Mouse (Mus musculus): ENCODE data around the gene Wdr93. TPM values are rescaled to one million over a fixed set of nuclear protein-coding genes. Genes with fewer than 3 reads are reported as not detected.
"Not testable (repeated sequence)": the region's sequence is repeated elsewhere in the genome, so short reads cannot be mapped to it uniquely, and the experiment has no call there.

The Wdr93 gene
- polyA plus RNA-seq, 1 experiment from 2014 or later = 0.52 TPM

DNA sequence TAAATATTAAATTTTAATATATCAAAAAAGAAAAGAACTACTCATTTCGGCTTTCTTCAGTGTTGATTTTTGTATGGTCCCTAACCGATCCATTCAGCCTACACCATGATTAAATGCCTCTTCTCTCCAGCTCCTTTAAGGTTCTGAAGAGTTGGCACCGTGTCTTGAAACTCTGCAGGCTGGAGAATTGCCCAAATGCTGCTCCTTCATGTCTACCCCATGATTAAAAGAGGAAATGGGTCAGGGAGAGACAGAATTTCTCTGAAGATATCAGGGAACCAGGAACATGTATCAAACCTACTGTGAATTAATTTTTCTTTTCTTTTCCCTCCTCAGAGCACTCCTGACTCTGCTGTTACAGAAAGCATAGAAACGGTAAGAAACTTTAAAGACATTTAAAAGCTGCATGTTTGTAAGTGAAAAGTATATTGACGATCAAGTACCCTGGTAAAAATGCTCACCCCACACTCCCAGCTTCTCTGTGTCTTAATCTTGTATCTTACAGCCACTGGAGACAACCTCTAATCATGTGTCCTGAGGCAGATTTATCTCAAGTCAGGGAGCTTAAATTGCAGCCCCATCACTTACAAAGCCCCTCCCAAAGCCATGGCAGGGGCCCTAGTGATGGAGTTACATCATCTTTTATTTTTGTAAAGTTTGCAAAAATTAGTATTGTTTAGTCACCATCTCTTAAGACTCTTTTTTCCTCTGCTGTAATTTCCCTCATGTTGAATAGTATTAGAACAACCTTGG is 18.3 kb downstream of the Wdr93 start:
- no peak for DNase-seq (ENCODE audit: low spot score)
- H3K4me3 ChIP-seq = no peak overlapping the region
- H3K4me1 ChIP-seq (replicated peaks) = no peaks in the 10 kb centered on the region; the same call in 1 of the 2 replicates
- no peaks in the 10 kb centered on the region for H3K36me3 ChIP-seq
- WGBS = 88% methylated on average over 5 of the region's 5 CpGs
- no peaks in the 10 kb centered on the region for H3K27me3 ChIP-seq (ENCODE audit: insufficient read depth, poor library complexity, severe bottlenecking)
- no peak overlapping the region for H3K27ac ChIP-seq
- no peaks in the 10 kb centered on the region for H3K9me3 ChIP-seq

DNA sequence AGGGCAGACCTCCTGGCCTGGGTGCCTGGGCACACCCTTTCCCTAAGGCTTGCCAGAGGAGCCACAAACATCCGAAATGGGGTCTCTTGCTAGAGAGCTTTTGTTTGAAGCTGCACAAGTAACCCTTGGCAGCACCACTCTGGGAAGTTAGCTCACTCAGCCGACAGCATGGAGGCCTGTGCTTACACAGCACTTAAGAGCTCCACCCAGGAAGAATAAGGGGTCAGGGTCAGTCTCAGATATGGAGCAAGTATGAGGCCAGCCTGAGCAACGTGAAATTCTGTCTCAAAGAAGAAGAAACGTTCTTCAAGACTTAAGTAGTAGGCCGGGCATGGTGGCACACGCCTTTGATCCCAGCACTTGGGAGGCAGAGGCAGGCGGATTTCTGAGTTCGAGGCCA is 19.1 kb downstream of the Wdr93 start:
- Histone ChIP-seq H3K27me3 (ENCODE audit: insufficient read depth, poor library complexity, severe bottlenecking) (no peaks in the 10 kb centered on the region), H3K36me3 (no peaks in the 10 kb centered on the region), H3K4me1 (replicated peaks) (no peaks in the 10 kb centered on the region; the same call in 1 of the 2 replicates), H3K27ac (no peak overlapping the region), H3K4me3 (no peak overlapping the region), H3K9me3 (no peaks in the 10 kb centered on the region)
- WGBS = 83% methylated on average over 8 of the region's 8 CpGs
- DNase-seq (ENCODE audit: low spot score) = no peak

DNA sequence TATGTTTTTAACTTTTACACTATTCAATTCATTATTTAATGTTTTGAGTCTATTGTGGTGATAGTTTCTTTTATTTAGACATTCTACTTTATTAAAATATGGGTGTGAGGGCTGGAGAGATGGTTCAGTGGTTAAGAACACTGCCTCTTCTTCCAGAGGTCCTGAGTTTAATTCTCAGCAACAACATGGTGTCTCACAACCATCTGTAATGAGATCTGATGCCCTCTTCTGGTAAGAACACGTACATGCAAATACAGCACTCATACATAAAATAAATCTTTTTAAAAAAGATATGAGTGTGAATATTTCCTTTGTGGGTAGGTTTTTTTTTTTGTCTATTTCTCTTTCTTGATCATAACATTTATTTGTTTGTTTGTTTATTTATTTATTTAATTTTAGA is 23.0 kb downstream of the Wdr93 start:
- Histone ChIP-seq H3K36me3 (no peaks in the 10 kb centered on the region), H3K9me3 (no peaks in the 10 kb centered on the region), H3K27me3 (ENCODE audit: insufficient read depth, poor library complexity, severe bottlenecking) (no peaks in the 10 kb centered on the region; the same call in 1 of the 2 replicates), H3K27ac (no peak overlapping the region), H3K4me3 (no peak overlapping the region), H3K4me1 (replicated peaks) (no peaks in the 10 kb centered on the region; the same call in 1 of the 2 replicates)
- WGBS = 45% methylated on average over 1 of the region's 1 CpGs
- DNase-seq (ENCODE audit: low spot score) = no peak

DNA sequence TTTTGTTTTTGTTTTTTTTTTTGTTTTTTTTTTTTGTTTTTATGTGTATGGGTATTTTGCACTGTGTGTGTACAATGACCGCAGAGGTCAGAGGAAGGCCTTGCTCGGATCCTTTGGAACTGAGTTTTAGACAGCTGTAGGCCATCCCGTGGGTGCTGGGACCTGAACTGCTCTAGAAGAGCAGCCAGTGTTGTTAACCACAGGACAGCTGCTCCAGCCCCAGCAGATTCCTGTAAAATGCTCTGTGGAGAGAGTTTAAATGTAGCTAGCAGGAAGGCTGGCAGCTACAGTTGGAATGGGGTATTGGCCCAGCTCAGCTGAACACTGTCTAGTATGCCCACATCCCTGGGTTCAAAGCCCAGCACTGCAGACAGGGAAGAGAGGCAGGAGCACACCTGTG is 26.7 kb downstream of the Wdr93 start:
- no peak for DNase-seq (ENCODE audit: low spot score)
- no peak overlapping the region for H3K4me3 ChIP-seq
- H3K4me1 ChIP-seq (replicated peaks) = peaks cover 14% of the 10 kb centered on the region
- H3K36me3 ChIP-seq = no peaks in the 10 kb centered on the region
- WGBS = 87% methylated on average over 3 of the region's 3 CpGs
- H3K9me3 ChIP-seq = no peaks in the 10 kb centered on the region
- H3K27me3 ChIP-seq (ENCODE audit: insufficient read depth, poor library complexity, severe bottlenecking) = no peaks in the 10 kb centered on the region; the same call in 1 of the 2 replicates
- no peak overlapping the region for H3K27ac ChIP-seq

DNA sequence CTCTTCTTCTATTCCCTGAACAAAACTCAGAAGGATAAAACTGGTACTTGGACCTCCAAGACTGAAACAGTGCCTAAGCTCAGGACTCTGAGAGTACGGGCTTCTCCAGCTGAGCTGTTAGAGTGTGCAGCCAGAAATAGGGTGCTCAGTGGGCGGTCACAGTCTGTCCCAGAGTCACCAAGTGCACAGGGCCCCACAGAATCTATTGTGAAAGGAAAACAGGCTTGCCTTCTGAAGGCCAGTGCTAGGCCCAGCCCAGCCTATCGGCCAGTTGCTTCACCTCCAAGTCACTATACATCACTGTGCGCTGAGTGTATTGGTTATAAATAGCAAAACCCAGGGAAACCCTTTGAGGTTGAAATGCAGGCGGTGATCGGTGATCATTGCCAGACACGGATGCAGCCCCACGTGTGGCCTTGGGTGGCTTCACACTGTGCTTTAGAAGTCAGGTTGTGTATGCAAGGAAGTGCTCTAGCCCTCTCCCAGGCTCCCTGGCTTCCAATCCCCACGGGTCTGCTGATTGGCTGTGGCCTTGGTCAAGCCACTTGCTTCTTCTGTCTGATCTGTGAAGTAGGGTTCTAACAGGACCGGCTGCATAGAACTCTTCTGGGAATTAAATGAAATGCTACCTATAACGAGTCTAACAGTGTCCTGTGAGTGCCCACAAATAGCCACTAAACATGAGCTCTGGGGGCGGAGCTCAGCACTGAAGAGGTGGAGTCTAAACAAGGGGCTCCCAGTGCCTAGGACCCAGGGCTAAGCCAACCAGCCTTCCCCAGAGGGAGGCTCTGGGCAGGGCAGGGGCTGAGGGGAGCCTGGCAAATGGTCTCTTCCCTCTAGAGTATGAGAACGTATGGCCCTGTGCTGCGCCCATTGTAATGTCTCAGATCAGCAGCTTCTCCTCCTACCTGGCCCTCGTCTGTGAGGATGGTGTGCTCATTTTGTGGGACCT is 28.9 kb downstream of the Wdr93 start:
- Histone ChIP-seq H3K36me3 (no peaks in the 10 kb centered on the region), H3K27ac (no peak overlapping the region), H3K9me3 (no peaks in the 10 kb centered on the region), H3K4me1 (replicated peaks) (peaks cover 14% of the 10 kb centered on the region), H3K4me3 (no peak overlapping the region), H3K27me3 (ENCODE audit: insufficient read depth, poor library complexity, severe bottlenecking) (no peaks in the 10 kb centered on the region; the same call in 1 of the 2 replicates)
- no peak for DNase-seq (ENCODE audit: low spot score)
- WGBS = 45% methylated on average over 15 of the region's 15 CpGs

DNA sequence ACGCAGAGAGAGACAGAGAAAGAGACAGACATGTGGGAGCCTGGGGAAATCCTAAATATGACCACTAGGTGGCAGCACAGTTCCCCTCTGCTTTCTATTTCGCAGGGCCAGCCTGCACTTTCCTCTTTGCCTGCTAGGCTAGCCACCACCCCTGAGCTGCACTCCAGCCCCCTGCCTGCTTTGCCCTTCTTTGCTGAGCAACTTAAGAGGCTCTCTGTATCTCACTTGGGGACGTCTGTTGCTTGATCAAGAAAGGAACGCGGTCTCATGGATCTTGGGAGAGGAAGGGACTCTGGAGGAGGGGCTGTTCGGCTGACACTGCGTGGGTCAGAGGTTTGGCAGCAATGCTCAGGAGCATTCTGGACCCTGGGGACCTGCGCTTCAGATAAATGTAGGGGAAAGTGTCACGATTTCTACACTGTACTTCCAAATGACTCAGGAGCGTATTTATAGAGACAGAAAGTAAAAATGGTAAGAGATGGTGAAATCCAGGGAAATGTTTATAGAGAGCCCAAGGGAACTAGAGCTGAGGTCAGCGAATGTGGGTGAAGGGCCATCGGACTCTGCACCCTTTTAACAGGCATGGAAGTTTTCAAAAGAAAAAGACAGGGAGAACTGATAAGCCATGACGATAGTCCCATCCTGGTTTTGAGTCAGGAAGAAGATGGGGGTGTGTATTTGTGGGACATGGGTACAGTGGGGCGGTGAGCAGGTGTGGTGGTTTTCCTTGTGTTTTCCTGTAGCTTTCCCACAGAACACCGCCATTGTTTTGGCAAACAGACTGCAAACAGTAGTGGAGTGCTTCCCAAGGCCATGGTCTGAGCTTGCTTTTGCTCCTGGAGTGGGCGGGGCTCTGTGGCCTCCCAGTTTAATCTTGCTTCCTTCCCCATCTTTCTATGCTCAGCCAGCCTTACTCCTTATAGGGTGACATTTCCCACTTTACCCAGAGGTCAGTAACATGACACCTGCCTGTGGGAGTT is 38.0 kb downstream of the Wdr93 start:
- H3K27ac ChIP-seq = no peak overlapping the region
- no peaks in the 10 kb centered on the region for H3K9me3 ChIP-seq
- H3K36me3 ChIP-seq = no peaks in the 10 kb centered on the region
- DNase-seq (ENCODE audit: low spot score) = peak; percentile 81
- H3K4me1 ChIP-seq (replicated peaks) = peaks cover 12% of the 10 kb centered on the region; the same call in 1 of the 2 replicates
- H3K4me3 ChIP-seq = peak overlapping the region; percentile 16
- H3K27me3 ChIP-seq (ENCODE audit: insufficient read depth, poor library complexity, severe bottlenecking) = no peaks in the 10 kb centered on the region
- WGBS = 29% methylated on average over 16 of the region's 16 CpGs

DNA sequence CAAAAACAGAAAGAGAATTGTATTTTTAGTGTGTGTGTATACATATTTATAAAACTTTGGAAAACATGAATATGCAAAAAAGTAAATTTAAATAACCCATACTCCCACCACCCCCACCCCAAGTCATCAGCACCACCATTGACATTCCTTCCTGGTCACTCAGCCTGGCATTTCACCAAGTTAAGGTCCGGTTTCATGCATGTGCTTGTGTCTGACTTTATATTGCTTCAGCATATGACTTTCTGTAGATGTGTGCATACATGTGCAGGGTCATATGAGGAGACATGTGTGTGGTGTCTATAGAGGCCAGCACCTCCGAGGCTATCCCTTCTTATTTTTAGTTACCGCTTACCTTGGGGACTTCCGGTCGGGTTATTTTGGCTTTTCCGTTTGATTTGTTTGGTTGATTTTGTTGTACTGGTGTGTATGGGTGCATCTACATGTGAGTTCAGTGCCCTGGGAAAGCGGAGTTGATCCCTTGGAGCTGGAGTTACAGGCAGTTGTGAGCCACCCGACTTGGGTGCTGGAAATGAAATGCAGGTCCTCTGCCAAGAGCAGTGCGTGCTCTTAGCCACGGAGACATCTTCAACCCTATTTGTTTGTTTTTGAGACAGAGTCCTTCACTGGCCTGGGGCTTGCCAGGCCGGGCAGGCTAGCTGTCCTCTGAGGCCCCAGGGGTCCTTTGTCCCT is 39.0 kb downstream of the Wdr93 start:
- Histone ChIP-seq H3K27me3 (ENCODE audit: insufficient read depth, poor library complexity, severe bottlenecking) (peaks cover 6% of the 10 kb centered on the region), H3K36me3 (no peaks in the 10 kb centered on the region), H3K27ac (no peak overlapping the region), H3K4me3 (no peak overlapping the region), H3K9me3 (no peaks in the 10 kb centered on the region), H3K4me1 (replicated peaks) (peaks cover 12% of the 10 kb centered on the region; the same call in 1 of the 2 replicates)
- WGBS = 78% methylated on average over 11 of the region's 11 CpGs
- DNase-seq (ENCODE audit: low spot score) = no peak

DNA sequence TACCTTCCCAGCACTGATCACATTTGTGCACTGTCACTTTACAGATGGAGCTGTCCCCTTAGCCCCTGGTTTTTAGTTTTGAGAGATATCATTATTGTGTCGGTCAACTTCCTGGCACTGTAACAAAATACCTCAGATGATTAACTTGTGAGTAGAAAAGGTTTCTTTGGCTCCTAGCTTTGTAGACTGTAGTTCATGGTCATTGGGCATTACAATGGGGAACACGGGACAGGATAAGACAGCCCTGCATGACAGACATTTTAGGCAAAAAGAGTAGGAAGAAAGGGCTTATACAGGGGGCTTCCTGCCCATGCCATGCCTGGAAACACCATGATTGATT is 39.5 kb downstream of the Wdr93 start:
- peaks cover 11% of the 10 kb centered on the region for H3K27me3 ChIP-seq (ENCODE audit: insufficient read depth, poor library complexity, severe bottlenecking)
- WGBS = 78% methylated on average over 2 of the region's 2 CpGs
- peaks cover 12% of the 10 kb centered on the region; the same call in 1 of the 2 replicates for H3K4me1 ChIP-seq (replicated peaks)
- DNase-seq (ENCODE audit: low spot score) = no peak
- H3K9me3 ChIP-seq = no peaks in the 10 kb centered on the region
- no peak overlapping the region for H3K27ac ChIP-seq
- no peaks in the 10 kb centered on the region for H3K36me3 ChIP-seq
- H3K4me3 ChIP-seq = no peak overlapping the region

DNA sequence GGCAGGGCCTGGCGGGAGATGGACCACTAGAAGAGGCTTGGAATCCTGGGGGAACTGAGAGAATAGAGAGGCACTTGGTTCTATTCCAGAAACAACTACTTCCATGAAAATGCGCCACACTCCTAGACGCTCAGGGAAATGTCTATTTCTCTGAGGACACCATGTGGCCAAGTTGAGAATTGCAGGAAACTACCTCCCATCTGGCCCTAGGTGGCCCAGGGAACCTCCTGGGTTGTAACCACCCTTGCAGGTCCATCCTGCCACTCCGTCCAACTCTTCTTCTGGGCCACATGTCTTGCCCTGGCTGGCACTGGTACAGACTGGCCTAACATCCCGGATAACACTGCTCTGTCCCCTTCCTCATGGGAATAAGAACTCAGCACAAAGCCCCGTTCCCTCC is 43.3 kb downstream of the Wdr93 start:
- no peak overlapping the region for H3K4me3 ChIP-seq
- H3K27me3 ChIP-seq (ENCODE audit: insufficient read depth, poor library complexity, severe bottlenecking) = peaks cover 44% of the 10 kb centered on the region
- H3K9me3 ChIP-seq = no peaks in the 10 kb centered on the region
- no peaks in the 10 kb centered on the region for H3K36me3 ChIP-seq
- DNase-seq (ENCODE audit: low spot score) = peak; percentile 65
- WGBS = 24% methylated on average over 6 of the region's 6 CpGs
- no peak overlapping the region for H3K27ac ChIP-seq
- H3K4me1 ChIP-seq (replicated peaks) = peaks cover 17% of the 10 kb centered on the region

DNA sequence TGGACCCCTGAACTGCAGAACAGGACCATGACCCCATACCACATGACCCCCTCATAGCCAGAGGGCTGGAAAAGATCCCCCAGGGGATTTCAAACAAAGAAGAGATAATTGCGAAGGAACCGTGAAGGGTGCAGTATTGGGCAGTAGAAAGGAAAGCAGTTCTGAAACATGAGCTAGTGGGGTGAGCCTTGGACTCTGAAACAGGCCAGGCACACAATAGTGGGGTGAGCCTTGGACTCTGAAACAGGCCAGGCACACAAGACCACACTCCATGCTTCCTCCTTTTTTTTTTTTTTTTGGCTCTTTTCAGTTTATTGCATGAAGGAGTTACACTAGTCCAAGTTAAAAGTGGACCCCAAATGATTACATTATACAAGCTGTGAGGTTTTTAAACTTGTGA is 46.8 kb downstream of the Wdr93 start:
- not testable (repeated sequence) for H3K36me3 ChIP-seq; H3K4me3 ChIP-seq; DNase-seq (ENCODE audit: low spot score); H3K27ac ChIP-seq; H3K9me3 ChIP-seq
- WGBS = 25% methylated on average over 2 of the region's 2 CpGs
- H3K4me1 ChIP-seq (replicated peaks) = peaks cover 32% of the 10 kb centered on the region
- H3K27me3 ChIP-seq (ENCODE audit: insufficient read depth, poor library complexity, severe bottlenecking) = peaks cover 79% of the 10 kb centered on the region

DNA sequence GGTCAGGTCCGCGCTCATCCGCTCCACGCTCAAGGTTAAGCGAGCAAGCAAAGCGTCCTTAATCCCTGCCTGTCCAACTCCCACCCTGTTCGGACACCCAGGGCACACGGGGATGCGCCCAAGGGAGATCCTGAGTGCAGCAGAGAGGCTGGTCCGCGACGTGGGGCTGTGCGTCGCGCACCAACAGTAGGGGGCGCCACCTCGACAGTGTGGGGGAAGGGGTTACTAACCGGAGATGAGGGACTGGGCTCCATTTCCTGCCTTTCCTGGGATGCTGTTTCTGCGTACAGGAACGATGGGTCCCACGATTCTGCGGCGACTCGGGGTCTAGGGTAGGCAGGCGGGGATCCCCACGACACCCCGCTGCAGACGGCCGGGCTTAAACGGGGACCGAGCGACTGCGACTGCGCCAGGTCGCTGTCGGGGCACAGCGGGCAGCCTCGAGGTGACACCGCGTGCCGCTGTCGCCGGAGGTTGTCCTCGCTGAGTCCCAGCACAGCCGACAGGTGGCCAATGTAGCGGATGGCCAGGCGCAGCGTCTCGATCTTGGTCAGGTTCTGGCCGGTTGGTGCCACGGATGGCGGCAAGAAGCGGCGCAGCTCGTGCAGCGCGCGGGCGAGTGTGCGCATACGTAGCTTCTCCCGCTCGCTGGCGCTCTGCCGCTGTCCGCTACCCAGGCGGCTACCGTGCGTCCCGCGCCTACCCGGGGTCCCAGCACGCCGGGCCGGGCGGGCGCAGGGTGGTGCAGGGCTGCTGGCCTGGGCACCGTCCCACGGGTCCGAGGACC is 49.9 kb downstream of the Wdr93 start:
- H3K27ac ChIP-seq = peak overlapping the region; percentile 30

More for the DNA sequence above, 49.9 kb downstream of the Wdr93 start:
- 1% methylated on average over 80 of the region's 80 CpGs for WGBS
- Histone ChIP-seq H3K27me3 (ENCODE audit: insufficient read depth, poor library complexity, severe bottlenecking) (peaks cover 90% of the 10 kb centered on the region), H3K4me1 (replicated peaks) (peaks cover 41% of the 10 kb centered on the region), H3K9me3 (no peaks in the 10 kb centered on the region), H3K36me3 (no peaks in the 10 kb centered on the region), H3K4me3 (peak overlapping the region; percentile 46)
- peak; percentile 63 for DNase-seq (ENCODE audit: low spot score)
